Mouse (Mus musculus) mesoderm, embryonic 11.5 days (tissue): ENCODE data around the gene Msrb1.

Experiments used
- DNase-seq: peaks from one replicate; pipeline ENCODE4 v3.0.0-alpha.2; 2012; ENCODE audit warnings: low read depth, low spot score

The Msrb1 gene

DNA sequence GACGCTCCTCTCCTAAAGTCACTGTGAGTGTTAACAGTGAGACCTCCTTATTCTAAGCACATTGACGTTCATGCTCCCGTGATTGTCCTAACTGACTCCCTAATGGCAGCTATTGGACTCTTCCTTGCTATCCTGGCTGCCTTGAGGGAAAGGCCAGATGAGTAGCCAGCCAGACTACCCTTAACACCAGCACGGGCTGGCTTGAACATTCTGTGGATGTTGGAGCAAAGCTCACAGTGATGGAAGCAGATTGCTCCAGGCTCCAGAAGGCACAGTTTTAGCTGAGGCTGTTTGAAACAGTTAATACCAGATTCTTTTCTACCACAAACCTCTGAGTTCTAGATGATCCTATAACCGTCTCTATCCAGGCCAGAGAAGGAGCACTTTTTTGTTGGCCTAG is 7.5 kb downstream of the Msrb1 start:
- no peak for DNase-seq

DNA sequence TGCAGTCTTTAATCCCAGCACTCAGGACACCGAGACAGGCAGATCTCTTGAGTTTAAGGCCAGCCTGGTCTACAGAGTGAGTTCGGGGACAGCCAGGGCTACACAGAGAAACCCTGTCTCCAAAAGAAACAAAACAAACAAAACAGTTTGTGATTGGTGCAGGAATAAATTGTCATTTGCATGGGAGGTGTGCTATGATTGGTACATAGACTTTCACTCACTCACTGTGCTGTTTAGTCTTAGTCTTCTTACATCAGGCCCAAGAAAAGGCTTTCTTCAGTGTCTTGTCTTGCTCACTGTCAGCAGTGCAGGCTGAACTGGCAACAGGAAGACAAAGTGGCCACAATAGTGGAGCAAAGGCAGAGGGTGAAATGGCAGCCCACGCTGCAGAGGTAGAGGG is 7.9 kb downstream of the Msrb1 start:
- DNase-seq, result no peak

DNA sequence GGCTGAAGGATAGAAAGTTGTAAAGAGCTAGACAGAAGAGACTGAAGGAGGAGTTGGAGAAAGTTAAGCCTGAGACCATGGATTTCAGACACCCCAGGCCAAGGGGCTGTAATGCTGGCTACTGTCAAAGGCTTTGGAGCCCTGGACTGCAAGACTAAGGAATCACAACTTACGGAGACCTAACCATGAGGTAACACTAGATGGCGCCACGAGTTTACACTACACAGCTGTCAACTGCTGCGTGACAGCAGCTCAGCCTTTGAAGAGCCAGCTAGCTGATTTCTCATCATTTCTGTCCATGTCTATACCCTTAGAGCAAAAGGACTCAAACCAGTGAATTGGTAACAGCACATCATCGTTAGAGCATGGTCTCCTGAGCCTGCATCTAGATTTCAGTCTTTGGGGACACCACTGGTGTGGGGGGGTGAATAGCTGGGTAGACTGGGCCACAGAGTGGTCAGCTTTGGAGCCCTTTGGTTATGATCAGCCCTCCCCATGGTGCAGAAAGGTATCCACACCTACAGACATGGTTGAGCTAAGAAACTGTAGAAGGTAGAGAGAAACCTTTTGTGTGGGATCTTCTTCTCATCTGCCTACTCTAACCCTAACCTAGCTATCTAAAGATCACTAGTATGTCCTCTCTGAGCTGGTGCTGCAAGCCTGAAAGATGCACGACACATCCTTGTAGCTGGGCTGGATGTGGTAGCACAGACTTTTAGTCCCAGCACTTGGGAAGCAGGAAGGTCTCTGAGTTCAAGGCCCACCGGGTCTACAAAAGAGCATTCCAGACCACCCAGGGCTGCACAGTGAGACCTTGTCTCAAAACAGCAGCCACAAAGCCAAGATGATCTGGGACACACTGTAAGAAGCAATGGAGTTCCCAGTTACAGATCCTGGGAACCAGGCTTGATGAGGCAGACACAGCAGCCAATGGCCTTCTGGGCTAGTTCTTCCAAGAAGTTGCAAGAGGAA is 9.4 kb downstream of the Msrb1 start:
- DNase-seq, result peak; percentile 92

DNA sequence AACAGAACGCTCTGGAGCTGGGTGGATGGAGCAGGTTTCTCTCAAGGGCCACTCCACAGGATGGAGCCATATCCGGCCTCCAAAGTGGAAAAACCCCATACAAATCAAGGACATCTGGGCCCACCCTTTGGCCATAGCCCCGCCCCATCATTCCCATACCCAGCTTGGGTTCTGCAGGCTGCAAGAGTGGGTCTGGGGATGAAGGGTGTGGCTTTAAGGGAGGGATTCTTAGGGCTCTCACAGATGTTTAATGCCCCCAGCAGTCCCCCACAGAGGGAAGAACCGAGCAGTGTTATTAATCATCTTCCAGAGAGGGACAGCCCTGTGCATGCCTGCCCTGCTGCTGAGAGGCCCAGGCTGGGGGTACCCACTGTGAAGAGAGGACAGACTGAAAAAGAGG is 10.5 kb downstream of the Msrb1 start:
- DNase-seq, result no peak

DNA sequence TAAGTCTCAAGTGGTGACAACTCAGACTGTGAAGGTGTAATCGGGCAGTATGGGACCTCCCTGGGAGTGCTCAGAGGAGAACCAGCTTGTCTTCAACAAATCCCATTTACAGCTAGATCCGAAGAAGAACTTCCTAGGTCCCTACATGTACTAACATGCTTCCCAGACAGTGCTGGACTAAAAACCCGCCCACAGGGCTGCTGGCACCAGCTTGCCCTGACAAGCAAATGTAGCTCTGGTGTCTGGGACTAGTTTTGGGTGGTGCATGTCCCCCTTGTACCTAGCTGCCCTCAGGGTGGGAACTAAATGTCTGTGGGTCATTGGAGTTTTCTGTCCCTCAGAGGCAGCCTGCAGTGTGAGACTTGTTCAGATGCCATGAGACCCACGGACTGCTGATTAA is 15.1 kb downstream of the Msrb1 start:
- DNase-seq, result no peak

DNA sequence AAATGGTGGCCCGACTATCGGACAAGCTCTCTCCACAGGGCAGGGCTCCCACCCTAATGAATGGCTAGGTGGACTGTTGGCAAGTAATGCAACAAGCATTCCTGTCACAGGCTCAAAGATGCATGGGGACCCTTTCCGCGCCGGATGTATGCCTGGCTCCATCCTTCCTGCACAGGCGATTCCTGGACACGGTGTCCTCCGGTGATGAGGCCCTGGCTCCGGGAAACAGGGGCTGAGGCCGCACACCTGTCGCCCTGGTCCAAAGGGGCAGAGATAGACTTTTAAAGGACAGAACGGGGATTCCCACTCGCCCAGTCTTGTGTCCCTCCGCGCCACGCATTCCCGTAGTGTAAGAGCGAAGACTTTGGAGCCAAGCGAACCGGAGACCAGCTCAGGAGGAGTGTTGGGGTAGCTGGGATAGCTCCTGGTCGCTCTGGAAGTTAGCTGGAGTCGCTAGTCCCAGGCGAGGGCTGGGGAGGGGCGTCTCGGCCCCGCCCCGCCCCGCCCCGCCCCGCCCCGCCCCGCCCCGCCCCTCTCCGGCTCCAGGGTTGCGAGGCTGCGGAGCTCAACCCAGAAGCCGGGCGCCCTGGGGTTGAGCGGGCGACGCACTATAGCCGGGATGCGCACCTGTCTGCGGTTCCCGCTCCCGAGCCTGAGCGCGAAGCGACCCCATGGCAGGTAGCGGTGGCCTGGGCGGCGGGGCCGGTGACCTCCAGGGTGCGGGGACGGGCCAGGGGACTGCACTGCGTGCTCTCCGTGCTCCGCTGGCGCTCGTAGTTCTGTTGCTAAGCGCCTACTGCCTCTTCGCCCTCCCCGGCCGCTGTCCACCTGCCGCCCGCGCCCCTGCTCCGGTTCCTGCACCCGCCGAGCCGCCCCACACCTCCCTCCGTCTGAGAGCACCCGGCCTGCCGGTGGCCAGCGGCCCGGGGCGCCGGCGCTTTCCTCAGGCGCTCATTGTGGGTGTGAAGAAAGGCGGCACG is 16.3 kb downstream of the Msrb1 start, which contains the start of gene Hs3st6:
Hs3st6 (plus strand) TSS at position 574 of the 980 bp plus-strand sequence.
- no peak for DNase-seq

DNA sequence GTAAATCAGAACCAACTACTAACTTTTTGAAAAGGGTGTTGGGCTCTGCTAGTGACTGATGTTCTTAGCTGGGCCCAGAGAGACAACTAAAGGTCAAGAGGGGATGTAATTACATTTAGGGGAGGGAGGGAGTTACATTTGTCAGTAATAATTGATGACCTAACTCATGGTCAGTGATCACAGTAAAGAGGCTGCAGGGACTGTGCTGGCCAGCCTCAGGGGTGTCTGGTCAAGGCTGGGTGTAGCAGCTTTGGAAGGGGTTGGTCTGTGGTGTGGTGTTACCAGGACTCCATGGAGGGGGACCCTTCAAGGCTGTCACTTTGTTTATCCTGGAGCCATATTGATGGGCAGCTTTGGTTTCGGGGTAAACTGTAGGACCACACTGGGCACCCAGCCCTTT is 21.0 kb downstream of the Msrb1 start:
- DNase-seq, result no peak

DNA sequence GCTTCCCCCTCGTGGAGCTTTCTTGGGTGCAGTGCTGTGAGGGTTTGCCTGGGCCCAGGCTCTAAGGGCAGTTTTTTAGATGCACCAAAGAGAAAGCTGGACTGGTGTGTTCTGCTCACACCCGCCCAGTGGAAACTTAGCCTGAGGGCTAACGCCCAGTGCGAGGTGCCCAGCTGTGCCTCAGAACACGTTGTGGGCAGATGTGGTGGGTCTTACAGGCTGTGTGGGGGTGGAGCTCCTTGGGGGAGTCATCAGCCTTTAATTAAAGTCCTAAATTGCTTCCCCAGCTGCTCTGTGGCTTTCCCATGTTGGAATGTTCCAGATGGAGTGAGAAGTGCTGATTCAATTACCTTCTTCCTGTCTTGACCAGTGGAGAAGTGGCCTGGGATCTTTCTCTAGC is 24.7 kb downstream of the Msrb1 start:
- DNase-seq, result no peak

DNA sequence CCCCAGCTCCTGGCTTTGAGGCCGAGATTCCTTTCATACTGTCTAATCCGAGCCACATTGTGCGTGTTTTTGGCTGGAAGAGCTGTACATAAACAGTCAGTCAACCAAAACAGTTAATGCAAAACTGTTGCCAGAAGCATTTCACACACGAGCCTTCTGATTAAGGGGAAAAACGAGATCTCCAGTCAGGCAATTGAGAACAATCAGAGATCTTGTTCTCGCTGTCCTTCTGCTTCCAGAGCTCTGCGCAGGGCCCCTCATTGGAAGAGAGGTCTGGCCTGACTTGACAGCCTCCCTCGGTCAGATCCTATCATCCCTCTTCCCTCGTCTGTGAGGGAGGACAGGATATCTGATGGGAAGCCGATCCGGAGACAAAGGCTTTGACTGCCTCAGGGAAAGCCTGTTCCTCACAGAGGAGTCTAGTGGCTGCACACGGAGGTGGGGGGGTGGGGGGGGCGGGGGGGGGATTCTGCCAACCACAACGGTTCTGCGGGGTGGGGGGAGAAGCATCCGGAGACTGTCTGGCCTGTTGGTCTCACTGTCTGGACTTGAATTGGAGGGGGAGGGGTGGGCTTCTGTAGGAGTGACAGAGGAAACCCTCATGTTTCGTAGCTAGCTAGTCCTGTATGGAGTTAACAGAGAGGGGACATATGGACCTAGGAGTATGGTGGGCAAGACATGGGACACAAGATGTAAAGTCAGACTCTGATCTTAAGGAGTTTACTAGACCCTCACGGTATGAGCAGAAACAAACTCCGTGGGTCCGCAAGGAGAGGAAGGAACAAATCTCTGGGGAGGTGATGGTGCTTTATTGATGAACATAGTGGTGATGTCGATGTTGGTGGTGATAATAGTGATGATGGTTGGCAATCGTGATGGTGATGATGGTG is 28.8 kb downstream of the Msrb1 start:
- peak; percentile 41 for DNase-seq

DNA sequence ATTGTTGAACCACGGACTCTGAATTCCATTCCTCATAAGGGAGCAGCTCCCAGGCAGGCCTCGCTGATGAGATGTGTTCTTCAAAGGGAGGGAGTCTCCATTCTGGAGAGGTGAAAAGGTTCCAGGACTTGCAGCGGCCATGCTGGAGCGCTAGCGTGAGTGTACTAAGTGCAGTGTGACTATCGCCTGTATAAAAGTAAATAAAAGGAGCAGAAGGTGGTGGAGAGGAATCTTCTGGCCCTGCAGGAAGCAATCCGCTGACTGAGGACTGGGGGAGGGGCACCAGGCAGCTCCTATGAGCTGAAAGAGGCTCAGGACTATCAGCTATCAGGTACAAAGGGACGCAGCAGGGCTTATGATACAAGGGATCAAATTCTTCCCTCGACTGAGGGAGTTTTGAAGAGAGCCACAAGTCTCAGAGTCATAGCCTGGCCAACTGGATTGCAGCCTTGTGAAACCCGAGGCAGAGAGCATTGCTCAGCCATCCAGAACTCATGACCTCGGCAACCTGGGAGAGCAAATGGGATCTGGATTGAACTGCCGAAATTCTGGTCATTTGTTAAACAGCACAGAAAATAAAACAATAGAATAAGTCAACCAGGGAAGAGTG is 29.9 kb downstream of the Msrb1 start:
- DNase-seq, result no peak

DNA sequence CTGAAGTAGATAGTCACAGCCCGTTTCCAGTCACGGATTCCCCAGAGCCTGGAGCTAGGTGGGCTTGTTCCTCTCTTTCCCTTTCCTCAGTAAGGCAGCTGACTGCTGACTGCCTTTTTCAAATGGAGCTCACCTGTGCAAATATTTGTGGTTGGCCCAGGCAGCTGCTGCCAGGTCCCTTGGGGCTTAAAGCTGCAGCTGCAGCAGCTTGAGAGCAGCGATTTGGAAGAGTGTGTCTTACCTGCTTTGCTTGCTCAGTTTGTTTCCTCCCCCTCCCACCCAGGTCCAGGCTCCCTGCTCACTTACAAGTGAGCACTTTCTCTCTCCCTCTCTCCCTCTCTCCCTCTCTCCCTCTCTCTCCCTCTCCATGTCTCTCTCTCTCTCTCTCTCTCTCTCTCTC is 32.7 kb downstream of the Msrb1 start:
- DNase-seq, result no peak

DNA sequence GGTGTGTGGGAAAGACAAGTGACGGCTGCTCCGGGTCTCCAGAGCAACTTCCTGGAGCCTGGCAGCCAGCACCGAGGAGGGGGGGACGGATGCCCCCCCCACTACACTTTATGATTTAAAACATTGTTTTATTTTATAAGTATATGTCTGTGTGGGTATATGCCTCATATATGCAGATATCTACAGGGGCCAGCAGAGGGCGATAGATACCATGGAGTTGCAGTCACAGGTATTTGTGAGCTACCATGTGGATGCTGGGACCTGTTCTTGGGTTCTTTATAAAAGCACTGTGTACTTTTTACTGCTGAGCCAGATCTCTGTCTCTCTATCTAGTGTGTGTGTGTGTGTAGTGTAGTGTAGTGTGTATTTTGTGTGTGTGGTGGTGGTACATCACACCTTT is 36.8 kb downstream of the Msrb1 start:
- no peak for DNase-seq

DNA sequence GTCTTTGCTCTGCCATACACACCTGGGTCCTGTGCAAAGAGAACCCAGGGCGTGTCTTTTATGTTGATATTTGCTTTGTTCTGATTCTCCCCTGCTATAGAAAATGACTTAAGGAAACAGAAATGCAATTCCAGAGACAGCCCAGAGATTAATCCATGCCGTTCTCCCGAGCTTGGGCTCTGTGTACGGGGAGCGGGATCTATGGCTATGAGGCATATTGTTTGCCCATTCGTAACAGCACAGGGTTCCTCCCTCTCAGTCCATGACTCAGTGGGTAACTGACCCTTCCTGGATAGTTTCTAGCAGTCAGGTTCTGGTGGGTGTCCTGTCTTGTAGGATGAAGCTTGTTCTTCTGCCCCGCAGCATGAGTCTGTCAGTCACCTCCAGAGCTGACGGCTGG is 38.7 kb downstream of the Msrb1 start:
- DNase-seq, result no peak

DNA sequence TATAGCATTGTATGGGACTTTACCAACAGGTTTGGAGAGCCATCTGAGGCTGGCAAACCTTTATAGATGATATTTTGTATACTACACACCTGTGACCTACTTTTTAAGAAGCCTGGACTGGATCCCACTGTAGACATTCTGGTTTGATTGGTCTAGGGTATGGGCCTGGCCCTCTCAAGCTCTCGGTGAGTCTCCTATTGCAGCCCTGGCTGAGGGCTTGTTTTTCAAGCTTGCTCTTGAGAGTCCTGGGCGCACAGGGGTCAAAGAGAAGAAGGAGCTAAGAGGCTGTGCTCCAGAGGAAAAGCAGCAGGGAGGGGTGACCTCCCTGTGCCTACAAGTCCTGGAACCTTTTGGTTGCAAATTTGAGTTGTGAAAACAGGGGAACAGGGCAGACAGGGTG is 40.6 kb downstream of the Msrb1 start:
- no peak for DNase-seq

DNA sequence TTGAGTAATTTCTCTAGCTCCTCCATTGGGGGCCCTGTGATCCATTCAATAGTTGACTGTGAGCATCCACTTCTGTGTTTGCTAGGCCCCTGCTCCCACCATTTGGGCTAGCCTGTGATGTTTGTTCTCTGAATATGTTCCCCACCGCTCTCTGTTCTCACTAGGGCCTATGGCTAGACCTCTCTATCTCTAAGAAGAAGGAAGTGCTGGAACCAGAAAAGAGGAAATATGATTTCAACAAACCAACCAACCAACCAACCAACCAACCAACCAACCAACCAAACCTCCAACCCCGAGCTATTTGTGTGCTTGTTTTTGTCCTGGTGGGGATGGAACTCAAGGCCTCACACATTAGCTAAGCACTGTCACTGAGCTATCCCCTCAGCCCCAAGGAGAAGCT is 44.4 kb downstream of the Msrb1 start:
- DNase-seq, result no peak

DNA sequence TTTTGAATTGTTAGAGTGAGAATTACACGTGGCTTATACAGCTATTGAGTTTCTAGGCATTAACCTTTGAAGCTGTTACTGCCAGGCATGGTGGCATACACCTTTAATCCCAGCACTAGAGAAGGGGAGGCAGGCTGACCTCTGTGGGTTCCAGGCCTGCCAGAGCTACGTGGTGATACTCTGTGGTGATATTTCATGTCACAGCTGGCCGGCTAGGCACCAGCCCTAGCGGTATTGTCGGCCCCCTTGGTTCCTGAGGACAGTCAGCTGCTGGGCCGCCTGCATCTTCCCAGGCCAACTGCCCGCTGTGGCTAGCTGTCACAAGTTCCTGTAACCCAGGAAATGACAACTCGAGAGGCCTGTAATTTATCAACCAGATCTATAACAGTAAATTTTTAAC is 55.7 kb downstream of the Msrb1 start:
- DNase-seq, result no peak
